Mouse (Mus musculus) forebrain, embryonic 15.5 days (tissue): Measurements from ENCODE around the gene Ilk. TPM values are rescaled to one million over a fixed set of nuclear protein-coding genes. Genes with fewer than 3 reads are reported as not detected.

ENCODE experiments used
- polyA plus RNA-seq: library from polyadenylated mRNA; unstranded; fragments of >200 nt; fragmentation: Nextera tagmentation; extraction: Ambion mirVana; gene quantifications from 2 replicates; pipeline ENCODE4 v1.2.1, GENCODE M21; 2015

Gene Ilk
- polyA plus RNA-seq, 1 experiment from 2014 or later, result 205 TPM

Other genes with a start within 250 kb of the Ilk start
- 65.5 and 69.8 TPM in 2 replicates for gene Smpd1, start 182.2 kb upstream of the Ilk start, polyA plus RNA-seq
- 249 and 255 TPM in 2 replicates for gene Apbb1, start 154.9 kb upstream of the Ilk start, polyA plus RNA-seq
- gene Hpx, start 136.5 kb upstream of the Ilk start, polyA plus RNA-seq, result 0.11 and 0.24 TPM in 2 replicates
- 69.4 and 72.3 TPM in 2 replicates for gene Trim3, start 103.0 kb upstream of the Ilk start, polyA plus RNA-seq
- gene Timm10b, start 96.5 kb upstream of the Ilk start, polyA plus RNA-seq, result 135 and 139 TPM in 2 replicates
- 80.6 and 85.6 TPM in 2 replicates for gene Arfip2, start 96.2 kb upstream of the Ilk start, polyA plus RNA-seq
- gene Gm45799, start 96.0 kb upstream of the Ilk start, polyA plus RNA-seq, result 6.9 and 14.7 TPM in 2 replicates
- 0.42 and 0.86 TPM in 2 replicates for gene Dnhd1, start 85.8 kb upstream of the Ilk start, polyA plus RNA-seq
- 24.4 and 25.8 TPM in 2 replicates for gene Rrp8, start 793 bp downstream of the Ilk start, polyA plus RNA-seq
- gene Taf10, start 7.8 kb downstream of the Ilk start, polyA plus RNA-seq, result 106 and 114 TPM in 2 replicates
- gene Tpp1, start 15.6 kb downstream of the Ilk start, polyA plus RNA-seq, result 33.9 and 35.1 TPM in 2 replicates
- 20.3 and 22.0 TPM in 2 replicates for gene Dchs1, start 51.1 kb downstream of the Ilk start, polyA plus RNA-seq
- gene Mrpl17, start 74.5 kb downstream of the Ilk start, polyA plus RNA-seq, result 191 and 194 TPM in 2 replicates
- 0.15 and 0.24 TPM in 2 replicates for gene Gm4070, start 217.4 kb downstream of the Ilk start, polyA plus RNA-seq